Mouse (Mus musculus) T-cell, adult 66 days (primary cell): ENCODE measurements around the gene Tmsb15b2. TPM values are rescaled to one million over a fixed set of nuclear protein-coding genes. Genes with fewer than 3 reads are reported as not detected.

ENCODE experiments used
- total RNA-seq, 2 experiments: library from RNA; stranded (reverse); gene quantifications; 3 replicates in 1 of 2; 4 replicates in 1 of 2; pipeline ENCODE4 v1.2.4; 2023

Gene Tmsb15b2
- 10 to 100 TPM; 14.1 to 21.9 TPM for total RNA-seq

GRCm38 (mm10) chrX:136975397-136975796, at the start of gene Tmsb15b2:
TSS of gene Tmsb15b2 (minus strand) at chrX:136975497.

GRCm38 (mm10) chrX:136992978-136993547, 17.8 kb upstream of the Tmsb15b2 start, which contains the start of gene Zcchc18:
TSS of gene Zcchc18 (plus strand) at chrX:136993155.

GRCm38 (mm10) chrX:136976424-136977084, 1.3 kb upstream of the Tmsb15b2 start, which contains the start of the genes Tmsb15l and Tmsb15b1:
TSS of gene Tmsb15l (minus strand) at chrX:136976869.
TSS of gene Tmsb15b1 (minus strand) at chrX:136976874.

GRCm38 (mm10) chrX:136927031-136927430, 48.3 kb downstream of the Tmsb15b2 start, which contains the start of gene H2bfm:
TSS of gene H2bfm (plus strand) at chrX:136927325.

Other genes starting within 250 kb of the Tmsb15b2 start
- gene Morf4l2, start 231.8 kb downstream of the Tmsb15b2 start, total RNA-seq: 100 to 1,000 TPM; 108 to 113 TPM
- not detected for gene Glra4, start 195.4 kb downstream of the Tmsb15b2 start, total RNA-seq
- gene Plp1, start 152.8 kb downstream of the Tmsb15b2 start, total RNA-seq: 1 to 10 TPM; 3.6 to 5.2 TPM
- gene Rab9b, start 106.7 kb downstream of the Tmsb15b2 start, total RNA-seq: not detected
- not detected for gene H2bfm, start 48.2 kb downstream of the Tmsb15b2 start, total RNA-seq
- 1 to 10 TPM in 1 of 2 experiments, not detected in 1; 1.1 TPM for gene Tmsb15l, start 1.4 kb upstream of the Tmsb15b2 start, total RNA-seq
- gene Tmsb15b1, start 1.4 kb upstream of the Tmsb15b2 start, total RNA-seq: 10 to 100 TPM in 1 of 2 experiments, 1 to 10 TPM in 1; 1.7 to 16.1 TPM
- 1 to 10 TPM; 6.4 to 6.9 TPM for gene Zcchc18, start 17.7 kb upstream of the Tmsb15b2 start, total RNA-seq
- gene Slc25a53, start 62.8 kb upstream of the Tmsb15b2 start, total RNA-seq: 10 to 100 TPM; 13.4 to 22.2 TPM
- 1 to 10 TPM; 7.5 to 7.8 TPM for gene Fam199x, start 74.1 kb upstream of the Tmsb15b2 start, total RNA-seq
- gene Esx1, start 146.6 kb upstream of the Tmsb15b2 start, total RNA-seq: not detected